Mouse (Mus musculus): ENCODE measurements around the gene Ablim1. TPM values are rescaled to one million over a fixed set of nuclear protein-coding genes. Genes with fewer than 3 reads are reported as not detected.

Gene Ablim1
- polyA plus RNA-seq, 1 experiment from 2014 or later: 11.6 TPM

- H3K4me3 ChIP-seq (ENCODE audit: low read depth, low read length): no peak overlapping the region
Observed at GRCm38 (mm10) chr19:57321839-57322238, 7.1 kb upstream of the Ablim1 start.

GRCm38 (mm10) chr19:57320656-57321382 lies 6.1 kb upstream of the Ablim1 start:
- Histone ChIP-seq H3K4me1 (replicated peaks; ENCODE audit: control insufficient read depth, insufficient read depth, low read length) (no peaks in the 10 kb centered on the region), H3K36me3 (ENCODE audit: control insufficient read depth, insufficient read depth, low read length) (no peaks in the 10 kb centered on the region), H3K9me3 (ENCODE audit: control insufficient read depth, low read length) (no peaks in the 10 kb centered on the region), H3K27ac (ENCODE audit: low read depth, low read length) (no peak overlapping the region), H3K4me3 (ENCODE audit: low read depth, low read length) (no peak overlapping the region), H3K9ac (ENCODE audit: low read depth, low read length) (no peak overlapping the region), H3K27me3 (replicated peaks; ENCODE audit: control insufficient read depth, insufficient read depth, low read length) (peaks cover 7% of the 10 kb centered on the region), H3K4me2 (no peak overlapping the region)
- 67% methylated on average over 9 of the region's 9 CpGs for WGBS
- DNase-seq (ENCODE audit: low spot score) (no peak), ATAC-seq (replicated peaks; ENCODE audit: low FRiP score) (no peak)

More at GRCm38 (mm10) chr19:57321839-57322238, 7.1 kb upstream of the Ablim1 start:
- H3K9ac ChIP-seq (ENCODE audit: low read depth, low read length): no peak overlapping the region
- peaks cover 5% of the 10 kb centered on the region; the same call in 1 of the 2 replicates for H3K27me3 ChIP-seq (replicated peaks; ENCODE audit: control insufficient read depth, insufficient read depth, low read length)
- H3K4me2 ChIP-seq: no peak overlapping the region
- no peaks in the 10 kb centered on the region for H3K9me3 ChIP-seq (ENCODE audit: control insufficient read depth, low read length)
- ATAC-seq (replicated peaks; ENCODE audit: low FRiP score) (no peak), DNase-seq (ENCODE audit: low spot score) (no peak)
- no peaks in the 10 kb centered on the region for H3K36me3 ChIP-seq (ENCODE audit: control insufficient read depth, insufficient read depth, low read length)
- no peak overlapping the region; the same call in 1 of the 2 replicates for H3K27ac ChIP-seq (ENCODE audit: low read depth, low read length)
- WGBS: 38% methylated on average over 3 of the region's 3 CpGs
- H3K4me1 ChIP-seq (replicated peaks; ENCODE audit: control insufficient read depth, insufficient read depth, low read length): no peaks in the 10 kb centered on the region; the same call in 1 of the 2 replicates

- 67% methylated on average over 3 of the region's 3 CpGs for WGBS
- ATAC-seq (replicated peaks; ENCODE audit: low FRiP score): no peak
- Histone ChIP-seq H3K4me2 (no peak overlapping the region), H3K36me3 (ENCODE audit: control insufficient read depth, insufficient read depth, low read length) (no peaks in the 10 kb centered on the region), H3K4me1 (replicated peaks; ENCODE audit: control insufficient read depth, insufficient read depth, low read length) (no peaks in the 10 kb centered on the region; the same call in none of the 2 replicates), H3K27ac (ENCODE audit: low read depth, low read length) (no peak overlapping the region), H3K4me3 (ENCODE audit: low read depth, low read length) (no peak overlapping the region), H3K9me3 (ENCODE audit: control insufficient read depth, low read length) (no peaks in the 10 kb centered on the region), H3K27me3 (replicated peaks; ENCODE audit: control insufficient read depth, insufficient read depth, low read length) (peaks cover 33% of the 10 kb centered on the region), H3K9ac (ENCODE audit: low read depth, low read length) (no peak overlapping the region)
- DNase-seq (ENCODE audit: low spot score): no peak
Observed at GRCm38 (mm10) chr19:57316597-57316996, 1.9 kb upstream of the Ablim1 start.

- no peaks in the 10 kb centered on the region; the same call in none of the 2 replicates for H3K4me1 ChIP-seq (replicated peaks; ENCODE audit: control insufficient read depth, insufficient read depth, low read length)
- H3K9me3 ChIP-seq (ENCODE audit: control insufficient read depth, low read length): no peaks in the 10 kb centered on the region
- H3K36me3 ChIP-seq (ENCODE audit: control insufficient read depth, insufficient read depth, low read length): no peaks in the 10 kb centered on the region
- DNase-seq (ENCODE audit: low spot score) (no peak), ATAC-seq (replicated peaks; ENCODE audit: low FRiP score) (no peak)
- peak overlapping the region; percentile 48; the same call in 1 of the 2 replicates for H3K9ac ChIP-seq (ENCODE audit: low read depth, low read length)
- H3K4me3 ChIP-seq (ENCODE audit: low read depth, low read length): peak overlapping the region; percentile 55
- 41% methylated on average over 11 of the region's 11 CpGs for WGBS
- peaks cover 33% of the 10 kb centered on the region for H3K27me3 ChIP-seq (replicated peaks; ENCODE audit: control insufficient read depth, insufficient read depth, low read length)
- peak overlapping the region; percentile 84 for H3K4me2 ChIP-seq
- no peak overlapping the region for H3K27ac ChIP-seq (ENCODE audit: low read depth, low read length)
Observed at GRCm38 (mm10) chr19:57315013-57315565, 370 bp upstream of the Ablim1 start.

DNA sequence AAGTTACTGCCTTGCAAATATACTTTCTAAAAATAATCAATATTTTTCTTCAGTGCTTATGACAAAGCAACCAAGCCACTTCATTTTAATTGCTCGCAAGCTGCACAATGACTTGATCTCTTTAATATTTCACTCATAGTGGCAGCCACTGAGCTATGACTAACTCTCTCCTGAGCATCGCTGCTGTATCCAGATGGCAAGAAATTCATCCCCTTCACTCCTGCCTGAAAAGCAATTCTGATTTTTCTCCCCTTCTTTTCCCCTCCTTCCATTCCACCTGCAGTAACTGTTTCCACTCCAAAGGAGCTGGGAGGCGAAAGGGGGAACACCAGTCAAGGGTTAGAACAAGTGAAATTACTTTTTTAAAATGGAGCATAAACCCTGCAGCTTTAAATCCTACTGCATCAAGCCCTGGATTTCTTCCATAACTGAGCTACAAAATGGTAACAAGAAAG lies 801 bp downstream of the Ablim1 start:
- WGBS: 70% methylated on average over 3 of the region's 3 CpGs
- no peak overlapping the region for H3K9ac ChIP-seq (ENCODE audit: low read depth, low read length)
- DNase-seq (ENCODE audit: low spot score) (no peak), ATAC-seq (replicated peaks; ENCODE audit: low FRiP score) (no peak)
- no peak overlapping the region for H3K27ac ChIP-seq (ENCODE audit: low read depth, low read length)
- peak overlapping the region; percentile 55; the same call in 1 of the 2 replicates for H3K4me3 ChIP-seq (ENCODE audit: low read depth, low read length)
- peak overlapping the region; percentile 84 for H3K4me2 ChIP-seq
- H3K27me3 ChIP-seq (replicated peaks; ENCODE audit: control insufficient read depth, insufficient read depth, low read length): peaks cover 33% of the 10 kb centered on the region
- no peaks in the 10 kb centered on the region; the same call in none of the 2 replicates for H3K4me1 ChIP-seq (replicated peaks; ENCODE audit: control insufficient read depth, insufficient read depth, low read length)
- H3K36me3 ChIP-seq (ENCODE audit: control insufficient read depth, insufficient read depth, low read length): no peaks in the 10 kb centered on the region
- no peaks in the 10 kb centered on the region for H3K9me3 ChIP-seq (ENCODE audit: control insufficient read depth, low read length)

DNA sequence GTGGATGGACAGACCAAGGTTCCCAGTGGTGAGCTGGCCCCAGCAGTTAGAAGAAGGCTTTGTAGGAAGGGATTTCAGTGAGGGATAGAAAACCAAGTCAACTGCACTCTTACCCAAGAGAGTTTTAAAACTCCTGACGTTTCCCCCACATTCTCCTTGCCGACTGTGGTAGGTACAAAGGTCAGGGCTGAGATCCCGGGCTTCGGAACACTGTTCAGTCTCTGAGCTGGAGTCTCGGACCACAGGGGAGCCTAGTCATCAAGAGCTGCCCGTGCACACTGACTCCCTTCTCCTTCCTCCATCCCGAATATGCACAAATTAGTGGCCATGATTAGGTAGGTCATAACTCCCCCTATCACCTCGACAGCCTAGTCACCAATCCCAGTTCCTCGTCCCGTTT lies 1.5 kb downstream of the Ablim1 start:
- H3K4me2 ChIP-seq: no peak overlapping the region
- no peak for DNase-seq (ENCODE audit: low spot score)
- no peaks in the 10 kb centered on the region for H3K36me3 ChIP-seq (ENCODE audit: control insufficient read depth, insufficient read depth, low read length)
- no peak overlapping the region for H3K9ac ChIP-seq (ENCODE audit: low read depth, low read length)
- no peak overlapping the region for H3K4me3 ChIP-seq (ENCODE audit: low read depth, low read length)
- H3K27me3 ChIP-seq (replicated peaks; ENCODE audit: control insufficient read depth, insufficient read depth, low read length): peaks cover 33% of the 10 kb centered on the region
- H3K4me1 ChIP-seq (replicated peaks; ENCODE audit: control insufficient read depth, insufficient read depth, low read length): no peaks in the 10 kb centered on the region; the same call in none of the 2 replicates
- no peaks in the 10 kb centered on the region for H3K9me3 ChIP-seq (ENCODE audit: control insufficient read depth, low read length)
- no peak for ATAC-seq (replicated peaks; ENCODE audit: low FRiP score)
- 66% methylated on average over 10 of the region's 10 CpGs for WGBS
- H3K27ac ChIP-seq (ENCODE audit: low read depth, low read length): no peak overlapping the region

- Histone ChIP-seq H3K4me2 (no peak overlapping the region), H3K9me3 (ENCODE audit: control insufficient read depth, low read length) (no peaks in the 10 kb centered on the region), H3K4me3 (ENCODE audit: low read depth, low read length) (no peak overlapping the region), H3K4me1 (replicated peaks; ENCODE audit: control insufficient read depth, insufficient read depth, low read length) (no peaks in the 10 kb centered on the region; the same call in none of the 2 replicates), H3K27ac (ENCODE audit: low read depth, low read length) (no peak overlapping the region), H3K9ac (ENCODE audit: low read depth, low read length) (no peak overlapping the region), H3K36me3 (ENCODE audit: control insufficient read depth, insufficient read depth, low read length) (no peaks in the 10 kb centered on the region), H3K27me3 (replicated peaks; ENCODE audit: control insufficient read depth, insufficient read depth, low read length) (peaks cover 22% of the 10 kb centered on the region)
- 57% methylated on average over 4 of the region's 4 CpGs for WGBS
- no peak for ATAC-seq (replicated peaks; ENCODE audit: low FRiP score)
- no peak for DNase-seq (ENCODE audit: low spot score)
Observed at GRCm38 (mm10) chr19:57309980-57310379, 4.7 kb downstream of the Ablim1 start.

- no peak overlapping the region for H3K27ac ChIP-seq (ENCODE audit: low read depth, low read length)
- H3K4me2 ChIP-seq: no peak overlapping the region
- no peaks in the 10 kb centered on the region for H3K9me3 ChIP-seq (ENCODE audit: control insufficient read depth, low read length)
- no peaks in the 10 kb centered on the region for H3K36me3 ChIP-seq (ENCODE audit: control insufficient read depth, insufficient read depth, low read length)
- 74% methylated on average over 4 of the region's 4 CpGs for WGBS
- DNase-seq (ENCODE audit: low spot score) (no peak), ATAC-seq (replicated peaks; ENCODE audit: low FRiP score) (no peak)
- no peak overlapping the region for H3K4me3 ChIP-seq (ENCODE audit: low read depth, low read length)
- no peak overlapping the region for H3K9ac ChIP-seq (ENCODE audit: low read depth, low read length)
- H3K27me3 ChIP-seq (replicated peaks; ENCODE audit: control insufficient read depth, insufficient read depth, low read length): no peaks in the 10 kb centered on the region
- no peaks in the 10 kb centered on the region for H3K4me1 ChIP-seq (replicated peaks; ENCODE audit: control insufficient read depth, insufficient read depth, low read length)
Observed at GRCm38 (mm10) chr19:57306601-57307000, 8.1 kb downstream of the Ablim1 start.
